Comparison of ENCODE assay signal across 8 mouse cellular contexts in the genomic region with DNA sequence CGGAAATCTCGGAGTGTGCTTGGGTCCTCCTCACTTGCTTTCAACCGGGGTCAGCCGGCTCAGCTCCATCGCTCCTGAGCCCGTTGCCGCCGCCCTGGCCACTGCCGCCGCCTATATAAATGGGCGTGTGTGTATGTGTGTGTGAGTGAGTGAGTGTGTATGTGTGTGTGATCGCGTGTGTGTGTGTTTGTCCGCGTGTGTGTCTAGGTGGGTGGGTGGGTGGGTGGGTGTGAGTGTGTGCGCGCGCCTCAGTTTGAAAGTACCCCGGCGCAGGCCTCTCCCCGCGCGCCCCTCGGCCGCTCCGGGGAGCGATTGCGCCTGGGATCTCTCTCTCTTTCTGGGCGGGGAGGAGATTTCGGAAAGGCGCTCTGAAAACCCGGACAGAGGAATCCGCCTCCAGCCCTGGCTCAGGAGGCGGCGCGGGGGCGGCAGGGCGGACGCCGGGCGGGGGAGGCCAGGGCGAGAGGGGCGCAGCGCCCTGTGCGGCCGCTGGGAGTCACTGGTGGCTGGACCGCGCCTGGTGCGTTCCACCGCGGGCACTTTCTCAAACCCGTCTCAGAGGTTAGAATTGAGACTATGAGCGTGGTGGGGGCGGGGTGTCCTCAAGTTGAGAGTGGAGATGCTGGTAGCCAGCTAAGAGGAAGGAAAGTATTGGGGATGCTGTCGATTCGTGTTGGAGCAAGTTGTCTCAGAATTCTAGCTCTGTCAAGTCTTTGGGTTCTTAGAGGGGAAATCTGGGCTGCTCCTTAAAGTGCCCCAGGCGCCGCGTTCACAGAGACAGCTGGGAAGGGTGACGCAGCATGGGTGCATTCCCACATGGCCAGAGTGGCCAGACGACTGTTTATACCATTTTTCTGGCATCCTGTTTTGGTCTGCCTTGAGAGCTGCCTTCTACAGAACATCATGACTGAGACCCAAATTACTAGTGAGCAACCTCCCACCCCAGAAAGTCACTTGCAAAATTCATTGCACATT. TPM values are rescaled to one million over a fixed set of nuclear protein-coding genes. Genes with fewer than 3 reads are reported as not detected.
A peak's percentile ranks its signal among the peaks of the same experiment; 100 is the strongest.
DNase-seq lines count a peak whose midpoint lies in the region; ATAC-seq and TF ChIP-seq lines count a peak whose summit lies in the region.

A gene (minus strand): TSS at position 94 of the 975 bp plus-strand sequence.

- no peaks in the 10 kb centered on the region for H3K9me3 ChIP-seq in E14TG2a.4 (ENCODE audit: low read length)
- no peaks in the 10 kb centered on the region; the same call in 1 of the 2 replicates for H3K9me3 ChIP-seq in heart, embryonic 12.5 days (replicated peaks)
- no peaks in the 10 kb centered on the region for H3K9me3 ChIP-seq in kidney, embryonic 15.5 days (replicated peaks)
- H3K9me3 ChIP-seq in liver, embryonic 11.5 days (ENCODE audit: control insufficient read depth, low read length) = no peaks in the 10 kb centered on the region

- peak within 1 kb of the TSS; percentile 92 for H3K4me2 ChIP-seq in heart, embryonic 12.5 days
- peak within 1 kb of the TSS; percentile 78 for H3K4me2 ChIP-seq in kidney, embryonic 15.5 days
- H3K4me2 ChIP-seq in liver, embryonic 11.5 days = peak within 1 kb of the TSS; percentile 79

- DNase-seq in liver, embryonic 11.5 days (ENCODE audit: low spot score) = peak; percentile 57
- DNase-seq in neural tube, embryonic 10.5 days (ENCODE audit: extremely low spot score, low spot score) = peak; percentile 69
- peak; percentile 86 for DNase-seq in testis, postnatal 10 days (ENCODE audit: low spot score)

- H3K9ac ChIP-seq in heart, embryonic 12.5 days = peak within 1 kb of the TSS; percentile 72
- H3K9ac ChIP-seq in kidney, embryonic 15.5 days = peak within 1 kb of the TSS; percentile 63
- peak within 1 kb of the TSS; percentile 40; the same call in 1 of the 2 replicates for H3K9ac ChIP-seq in liver, embryonic 11.5 days (ENCODE audit: low read depth, low read length)

- peak; percentile 86 for ATAC-seq in heart, embryonic 12.5 days (ENCODE audit: insufficient number of reproducible peaks, low FRiP score)
- peak; percentile 93 for ATAC-seq in kidney, embryonic 15.5 days (replicated peaks; ENCODE audit: low FRiP score)
- ATAC-seq in liver, embryonic 11.5 days (replicated peaks; ENCODE audit: low FRiP score) = peak; percentile 86

- no peak for TF ChIP-seq POLR2A in embryonic fibroblast, embryonic 13.5 days (IDR thresholded peaks at IDR 0.05; ENCODE audit: low read depth, low read length)

- no peak for TF ChIP-seq CTCF in E14TG2a.4 (conservative IDR thresholded peaks at IDR 0.05; ENCODE audit: low read length)
- 0 out of 2 replicates have a peak, but pooled peaks have one; percentile 12 for TF ChIP-seq CTCF in embryonic fibroblast, embryonic 13.5 days (IDR thresholded peaks at IDR 0.05; ENCODE audit: borderline replicate concordance, insufficient read depth, low read length)

- H3K36me3 ChIP-seq in E14TG2a.4 (ENCODE audit: insufficient read depth, low read length) = no peaks in the 10 kb centered on the region
- H3K36me3 ChIP-seq in heart, embryonic 12.5 days = no peaks in the 10 kb centered on the region
- no peaks in the 10 kb centered on the region for H3K36me3 ChIP-seq in kidney, embryonic 15.5 days
- no peaks in the 10 kb centered on the region for H3K36me3 ChIP-seq in liver, embryonic 11.5 days (ENCODE audit: control insufficient read depth, insufficient read depth, low read length)

- H3K4me3 ChIP-seq in E14TG2a.4 (replicated peaks; ENCODE audit: low read length) = peak within 1 kb of the TSS; percentile 76
- H3K4me3 ChIP-seq in brown adipose tissue, adult 24 weeks (ENCODE audit: insufficient read depth, low read depth, low read length) = peak within 1 kb of the TSS; percentile 61
- peak within 1 kb of the TSS; percentile 72 for H3K4me3 ChIP-seq in embryonic fibroblast, embryonic 13.5 days (ENCODE audit: insufficient read depth, low read length)
- peak within 1 kb of the TSS; percentile 66 for H3K4me3 ChIP-seq in heart, embryonic 12.5 days
- H3K4me3 ChIP-seq in kidney, embryonic 15.5 days (replicated peaks) = peak within 1 kb of the TSS; percentile 64
- H3K4me3 ChIP-seq in liver, embryonic 11.5 days (ENCODE audit: low read depth, low read length) = peak within 1 kb of the TSS; percentile 55

- no peak within 1 kb of the TSS for H3K27ac ChIP-seq in brown adipose tissue, adult 24 weeks (replicated peaks; ENCODE audit: low read depth, low read length)
- H3K27ac ChIP-seq in embryonic fibroblast, embryonic 13.5 days (ENCODE audit: insufficient read depth, low read length) = peak within 1 kb of the TSS; percentile 80
- no peak within 1 kb of the TSS for H3K27ac ChIP-seq in heart, embryonic 12.5 days (ENCODE audit: poor library complexity, severe bottlenecking)
- peak within 1 kb of the TSS; percentile 54 for H3K27ac ChIP-seq in kidney, embryonic 15.5 days
- no peak within 1 kb of the TSS for H3K27ac ChIP-seq in liver, embryonic 11.5 days (ENCODE audit: low read depth, low read length)

- 21% methylated on average over 61 of the region's 61 CpGs for WGBS in heart, embryonic 12.5 days
- 25% methylated on average over 59 of the region's 61 CpGs for WGBS in kidney, embryonic 15.5 days
- WGBS in liver, embryonic 11.5 days = 12% methylated on average over 57 of the region's 61 CpGs

- H3K27me3 ChIP-seq in E14TG2a.4 (ENCODE audit: insufficient read depth, low read length) = peaks cover 35% of the 10 kb centered on the region
- H3K27me3 ChIP-seq in heart, embryonic 12.5 days (replicated peaks) = peaks cover 27% of the 10 kb centered on the region; the same call in 1 of the 2 replicates
- H3K27me3 ChIP-seq in kidney, embryonic 15.5 days = peaks cover 56% of the 10 kb centered on the region
- peaks cover 44% of the 10 kb centered on the region for H3K27me3 ChIP-seq in liver, embryonic 11.5 days (replicated peaks; ENCODE audit: control insufficient read depth, insufficient read depth, low read length)

- no peaks in the 10 kb centered on the region; the same call in 1 of the 2 replicates for H3K4me1 ChIP-seq in E14TG2a.4 (replicated peaks; ENCODE audit: low read depth, low read length)
- H3K4me1 ChIP-seq in brown adipose tissue, adult 24 weeks (ENCODE audit: control insufficient read depth, insufficient read depth, insufficient read length, low read length) = no peaks in the 10 kb centered on the region; the same call in 1 of the 2 replicates
- H3K4me1 ChIP-seq in embryonic fibroblast, embryonic 13.5 days (ENCODE audit: control insufficient read depth, insufficient read depth, low read length) = no peaks in the 10 kb centered on the region
- H3K4me1 ChIP-seq in heart, embryonic 12.5 days (replicated peaks) = 0 out of 2 replicates have a peak, but pooled peaks cover 2% of the 10 kb centered on the region
- peaks cover 4% of the 10 kb centered on the region; the same call in 1 of the 2 replicates for H3K4me1 ChIP-seq in kidney, embryonic 15.5 days
- no peaks in the 10 kb centered on the region for H3K4me1 ChIP-seq in liver, embryonic 11.5 days (replicated peaks; ENCODE audit: control insufficient read depth, insufficient read depth, low read length)

RNA-seq across cellular contexts. Expression of the gene that starts here (rescaled TPM):
- 0.13 TPM in 1 of 2 replicates, not detected in the other for polyA plus RNA-seq in brown adipose tissue, adult 24 weeks (2012; ENCODE audit: insufficient read depth, insufficient read length, missing spikeins)
- polyA plus RNA-seq in embryonic fibroblast, embryonic 13.5 days (2011; ENCODE audit: insufficient read length, low read depth, missing spikeins) = 7.5 and 10.6 TPM in 2 replicates
- 0.95 and 1.2 TPM in 2 replicates for polyA plus RNA-seq in heart, embryonic 12.5 days (2016; fragmentation: Nextera tagmentation; extraction: Ambion mirVana)
- polyA plus RNA-seq in kidney, embryonic 15.5 days (2015; fragmentation: Nextera tagmentation; extraction: Ambion mirVana) = 2.8 and 3.1 TPM in 2 replicates
- 0.55 and 0.74 TPM in 2 replicates for polyA plus RNA-seq in liver, embryonic 11.5 days (2014; fragmentation: Nextera tagmentation; extraction: Ambion mirVana)

Comparison
In these comparisons a context has a peak if more than half of its experiments do, and no peak if none do; other contexts are left out.
1. Peak in DNase-seq, ATAC-seq, H3K4me3 ChIP-seq, H3K9ac ChIP-seq and H3K4me2 ChIP-seq in liver, embryonic 11.5 days; RNA of the gene not detected or under 1 TPM.
2. H3K27ac ChIP-seq: peak in embryonic fibroblast, embryonic 13.5 days (single experiment) and kidney, embryonic 15.5 days (single experiment); none in brown adipose tissue, adult 24 weeks (single experiment), heart, embryonic 12.5 days (single experiment) and liver, embryonic 11.5 days (single experiment).
3. Peak in every context shown above with its lines, with median percentiles within 50 percentile points of each other: H3K4me3 ChIP-seq, ATAC-seq, H3K4me2 ChIP-seq, H3K9ac ChIP-seq and DNase-seq.